Mouse (Mus musculus) left cerebral cortex, adult 2 months (tissue): Measurements from ENCODE around the gene Flt3. TPM values are rescaled to one million over a fixed set of nuclear protein-coding genes. Genes with fewer than 3 reads are reported as not detected.
A peak's percentile ranks its signal among the peaks of the same experiment; 100 is the strongest.

ENCODE experiments used
- DNase-seq, 2 experiments: peaks; one replicate each; pipeline ENCODE4 v3.0.0; 2021 to 2022; ENCODE audit warnings: low spot score in 2 of 2, mixed read lengths in 1 of 2; ENCODE audit errors: extremely low spot score in 1 of 2
- H3K27ac ChIP-seq: fragments of 200-600 bp; 2 replicates; pipeline ENCODE4 v1.8.1; 2022
- H3K4me3 ChIP-seq: fragments of 200-600 bp; 2 replicates; pipeline ENCODE4 v1.8.1; 2022
- CTCF ChIP-seq: fragments of 200-600 bp; IDR thresholded peaks from 2 replicates; pipeline ENCODE4 v1.8.1; 2022; ENCODE audit warnings: antibody characterized with exemption, mild to moderate bottlenecking, moderate library complexity
- intact Hi-C: fragments of 180-260 bp; cut with DNase I; formaldehyde crosslinking; loops from one replicate; pipeline ENCODE4 v1.15.1; 2025
- total RNA-seq, 2 experiments: library from RNA; stranded (reverse); gene quantifications; 2 replicates each; pipeline ENCODE4 v1.2.3; 2021

Gene Flt3
- total RNA-seq, 2 experiments from 2014 or later: 7.2 to 8.0 TPM

DNA sequence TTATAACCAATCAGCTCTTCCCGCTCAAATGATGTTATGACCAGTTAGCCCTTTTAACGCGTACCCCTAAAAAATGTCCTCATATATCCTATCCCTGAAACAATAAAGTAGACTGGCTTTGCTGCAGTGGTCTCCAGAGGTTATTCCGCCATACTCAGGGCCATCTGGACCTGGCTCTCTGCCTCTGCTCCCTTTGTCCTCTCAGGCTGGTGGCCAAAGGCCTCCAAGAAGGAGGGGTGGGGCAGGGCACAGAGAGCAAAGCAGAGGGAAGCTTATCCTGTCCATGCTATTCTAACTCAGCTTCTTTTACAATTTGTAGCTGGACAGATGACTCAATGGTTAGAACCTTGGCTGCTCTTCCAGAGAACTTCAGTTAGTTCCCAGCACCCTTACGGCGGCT is 32.1 kb downstream of the Flt3 start:
- H3K4me3 ChIP-seq: no peak overlapping the region
- intact Hi-C loops: no loop called here
- DNase-seq: no peak
- TF ChIP-seq CTCF: no peak
- H3K27ac ChIP-seq: no peak overlapping the region

DNA sequence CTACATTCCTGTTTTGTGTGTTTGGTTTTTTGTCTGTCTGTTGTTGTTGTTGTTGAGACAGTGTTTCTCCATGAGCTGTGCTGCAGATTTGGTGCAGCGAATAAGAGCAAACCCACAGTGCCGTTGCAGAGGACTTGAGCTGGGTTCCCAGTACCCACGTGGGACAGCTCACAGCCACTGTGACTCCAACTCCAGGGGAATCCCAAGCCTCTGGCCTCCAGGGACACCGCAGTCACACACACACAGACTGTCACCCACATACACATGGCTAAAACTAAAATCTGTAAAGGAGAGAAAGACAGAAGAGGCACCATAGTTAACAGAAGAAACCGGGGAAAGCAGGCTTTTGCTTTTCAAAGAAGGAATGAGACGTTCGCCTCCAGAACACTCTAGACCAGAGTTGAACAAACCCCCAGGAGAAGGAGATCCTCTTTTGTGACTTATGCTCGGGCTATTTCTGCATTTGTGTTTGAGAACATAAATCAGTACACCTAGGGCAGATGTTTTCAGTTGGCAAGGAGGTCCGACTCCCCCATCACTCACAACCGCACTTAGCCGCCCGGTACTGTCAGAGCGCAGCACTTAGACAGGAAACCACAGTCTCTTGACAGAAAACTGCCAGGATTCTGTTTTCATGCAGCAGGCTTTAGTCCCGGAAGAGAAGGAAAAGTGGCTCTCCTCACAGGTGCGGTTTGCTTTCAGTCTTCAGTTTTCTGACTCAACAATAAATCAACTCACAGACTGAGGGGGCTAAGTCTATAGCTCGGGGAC is 34.1 kb downstream of the Flt3 start:
- intact Hi-C loops: no loop called here
- no peak overlapping the region for H3K27ac ChIP-seq

DNA sequence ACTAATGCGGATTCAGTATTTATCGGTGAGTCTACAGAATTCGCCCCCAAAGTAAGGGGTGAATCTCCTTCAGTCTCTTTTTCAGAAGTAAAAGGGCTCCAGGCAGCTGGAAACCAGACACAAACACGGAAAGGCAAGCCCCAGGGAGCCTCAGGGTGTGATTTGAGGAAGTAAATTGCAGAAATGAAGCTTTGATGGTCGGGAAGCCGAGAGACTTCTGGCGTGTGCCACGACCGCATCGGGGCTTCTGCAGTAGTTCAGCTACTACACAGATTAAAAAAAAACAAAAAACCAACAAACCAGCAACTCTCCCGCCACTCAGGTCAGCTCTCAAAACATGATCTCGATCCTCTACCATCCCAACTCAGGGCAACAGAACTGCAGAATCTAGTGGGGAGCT is 37.2 kb downstream of the Flt3 start:
- TF ChIP-seq CTCF: no peak
- no peak for DNase-seq

More for the DNA sequence above, 34.1 kb downstream of the Flt3 start:
- no peak for TF ChIP-seq CTCF
- no peak for DNase-seq
- no peak overlapping the region for H3K4me3 ChIP-seq

DNA sequence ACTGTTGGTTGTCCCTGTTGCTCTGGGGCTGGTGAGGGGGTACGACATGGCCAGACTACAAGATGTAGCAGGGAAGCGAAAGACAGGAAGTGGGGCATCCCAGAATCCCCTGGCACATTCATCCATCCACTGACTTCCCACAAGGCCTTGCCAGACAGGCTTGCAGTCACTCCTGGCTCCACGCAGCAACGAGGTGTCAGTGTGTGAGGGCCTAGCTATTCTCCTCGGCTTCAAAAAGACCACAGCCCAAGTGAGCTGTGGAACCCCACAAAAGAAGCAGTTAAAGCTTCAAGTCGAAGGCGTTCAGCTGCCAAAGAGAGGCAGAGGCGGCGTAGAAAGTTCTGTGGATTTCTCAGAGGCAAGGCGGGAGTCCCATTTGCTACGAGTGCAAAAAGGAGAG is 41.8 kb downstream of the Flt3 start:
- H3K27ac ChIP-seq: no peak overlapping the region
- no peak overlapping the region for H3K4me3 ChIP-seq
- DNase-seq: no peak
- intact Hi-C loops: no loop called here
- TF ChIP-seq CTCF: no peak

More for the DNA sequence above, 37.2 kb downstream of the Flt3 start:
- Histone ChIP-seq H3K4me3 (no peak overlapping the region), H3K27ac (no peak overlapping the region)
- intact Hi-C loops: no loop called here

DNA sequence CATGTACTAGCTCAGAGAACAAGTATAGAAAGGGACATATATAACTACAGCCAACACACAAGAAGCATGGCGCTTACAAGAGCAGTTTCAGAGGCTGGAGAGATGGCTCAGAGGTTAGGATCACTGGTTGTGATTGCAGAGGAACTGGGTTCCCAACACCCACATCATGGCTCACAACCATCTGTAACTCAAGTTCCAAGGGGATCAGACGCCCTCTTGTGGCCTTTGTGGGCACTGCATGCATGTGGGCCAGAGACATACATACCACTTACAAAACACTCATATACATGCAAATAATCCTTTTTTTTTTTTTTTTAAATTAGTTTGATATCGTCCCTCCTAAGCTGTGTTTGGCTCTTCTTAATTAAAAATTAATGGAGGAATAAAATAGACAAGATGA is 42.8 kb downstream of the Flt3 start:
- no peak for DNase-seq
- intact Hi-C loops: no loop called here
- TF ChIP-seq CTCF: peak; percentile 54
- no peak overlapping the region for H3K27ac ChIP-seq
- no peak overlapping the region for H3K4me3 ChIP-seq

DNA sequence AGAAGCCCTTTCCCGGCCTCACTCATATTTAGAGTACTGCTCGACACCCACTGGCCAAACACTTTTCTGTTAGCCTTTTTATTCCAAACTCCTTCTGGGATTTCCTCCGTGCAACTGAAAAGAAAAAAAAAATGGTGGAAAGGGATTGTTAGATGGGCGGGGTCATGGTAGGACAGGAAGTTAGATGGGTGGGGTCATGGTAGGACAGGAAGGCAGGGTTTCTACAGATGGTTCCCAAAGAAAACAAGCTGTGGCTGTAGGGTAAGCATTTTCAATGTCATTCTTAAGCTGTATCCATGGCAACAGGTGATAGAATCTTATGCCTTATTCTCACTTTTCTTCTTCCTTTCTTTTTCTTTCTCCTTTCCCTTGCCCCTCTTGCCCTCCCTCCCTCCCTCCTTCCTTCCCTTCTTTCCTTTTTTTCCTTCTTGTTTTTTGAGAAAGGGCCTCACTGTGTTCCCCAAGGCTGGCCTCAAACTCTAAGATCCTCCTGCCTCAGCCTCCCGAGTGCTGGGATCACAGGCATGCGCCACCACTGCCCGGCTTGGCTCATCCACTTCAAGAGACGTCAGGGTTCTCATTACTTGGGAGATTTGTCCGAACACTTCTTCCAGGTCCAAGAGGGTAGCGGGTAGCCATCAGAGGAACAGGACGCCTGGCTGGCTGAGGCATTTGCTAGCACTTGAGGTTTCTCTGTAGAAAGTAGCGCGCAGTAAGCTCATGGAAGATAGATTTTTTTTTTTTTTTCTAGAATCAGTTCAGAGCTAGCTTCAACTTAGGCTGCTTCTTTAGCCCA is 43.8 kb downstream of the Flt3 start:
- TF ChIP-seq CTCF: no peak
- Histone ChIP-seq H3K27ac (no peak overlapping the region), H3K4me3 (no peak overlapping the region)
- intact Hi-C loops: no loop called here
- DNase-seq: no peak

DNA sequence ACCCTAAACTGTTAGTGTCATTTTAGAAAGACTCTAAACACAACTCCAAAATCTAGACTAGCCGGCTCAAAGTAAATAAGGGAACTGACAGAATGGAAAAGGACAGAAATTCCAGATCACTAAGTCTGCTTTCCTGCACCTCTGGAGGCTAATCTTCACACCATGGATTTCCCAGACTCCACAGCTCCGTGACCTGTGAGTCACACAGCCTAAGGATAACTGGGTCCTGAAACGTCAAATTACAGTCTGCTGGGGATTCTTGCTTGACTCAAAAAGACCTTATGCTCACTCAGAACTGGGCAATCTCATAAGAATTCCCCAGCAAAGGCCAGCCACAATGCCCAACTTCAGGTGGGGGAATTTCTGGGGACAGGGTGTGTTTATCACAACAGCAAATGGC is 44.5 kb downstream of the Flt3 start:
- intact Hi-C loops: no loop called here
- no peak overlapping the region for H3K27ac ChIP-seq
- no peak for TF ChIP-seq CTCF
- no peak for DNase-seq
- no peak overlapping the region for H3K4me3 ChIP-seq

DNA sequence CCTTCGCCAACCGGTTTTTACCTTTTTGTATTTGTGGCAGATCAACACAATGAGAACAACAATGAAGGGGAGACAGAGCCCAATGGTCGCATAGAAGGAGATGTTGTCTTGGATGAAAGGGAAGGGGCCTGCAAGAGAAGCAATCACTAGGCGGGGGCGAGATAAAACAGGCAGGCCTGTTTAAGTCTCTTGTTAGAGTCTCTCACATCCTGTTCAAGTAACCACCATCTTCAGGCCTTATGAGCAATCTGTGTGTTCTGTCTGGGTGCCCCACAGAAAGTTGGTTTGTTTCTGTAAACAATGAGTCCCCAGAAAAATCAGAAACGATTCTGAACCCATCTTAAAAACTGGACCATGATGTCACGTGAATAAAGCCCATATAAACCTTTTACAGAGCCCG is 45.3 kb downstream of the Flt3 start:
- intact Hi-C loops: no loop called here
- no peak for TF ChIP-seq CTCF
- Histone ChIP-seq H3K4me3 (no peak overlapping the region), H3K27ac (no peak overlapping the region)
- no peak for DNase-seq

DNA sequence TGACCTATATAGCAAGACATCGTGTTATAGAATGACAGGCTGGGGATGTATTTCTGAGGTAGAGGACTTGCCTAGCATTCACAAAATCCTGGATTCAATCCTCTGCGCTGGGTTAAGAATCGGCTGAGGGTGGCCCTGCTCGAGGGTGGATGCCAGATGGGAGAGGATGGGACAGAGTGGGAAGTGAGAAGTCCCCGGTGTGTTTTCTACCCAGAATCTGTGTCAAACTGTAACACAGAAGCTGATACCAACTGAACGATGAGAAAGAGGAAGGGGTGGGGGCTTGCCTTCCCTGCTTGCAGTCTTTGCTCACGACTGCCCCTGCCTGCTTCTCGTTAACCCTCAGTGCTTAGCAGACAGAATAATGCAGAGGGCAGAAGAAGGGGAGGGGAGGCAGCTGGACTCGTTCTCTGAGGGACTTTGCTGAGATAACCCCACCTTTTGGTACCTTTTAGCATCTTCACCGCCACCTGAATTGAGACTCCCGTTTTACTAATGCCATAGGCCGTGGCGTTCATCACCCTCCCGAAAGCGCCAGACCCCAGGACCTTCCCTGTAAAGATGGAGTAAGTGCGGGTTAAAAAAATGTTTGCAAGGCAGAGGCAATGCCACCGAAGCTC is 46.0 kb downstream of the Flt3 start:
- no peak overlapping the region for H3K27ac ChIP-seq
- no peak overlapping the region for H3K4me3 ChIP-seq
- no peak; the same call in none of the 2 replicates for TF ChIP-seq CTCF
- intact Hi-C loops: no loop called here
- peak; percentile 48 to 53 for DNase-seq

DNA sequence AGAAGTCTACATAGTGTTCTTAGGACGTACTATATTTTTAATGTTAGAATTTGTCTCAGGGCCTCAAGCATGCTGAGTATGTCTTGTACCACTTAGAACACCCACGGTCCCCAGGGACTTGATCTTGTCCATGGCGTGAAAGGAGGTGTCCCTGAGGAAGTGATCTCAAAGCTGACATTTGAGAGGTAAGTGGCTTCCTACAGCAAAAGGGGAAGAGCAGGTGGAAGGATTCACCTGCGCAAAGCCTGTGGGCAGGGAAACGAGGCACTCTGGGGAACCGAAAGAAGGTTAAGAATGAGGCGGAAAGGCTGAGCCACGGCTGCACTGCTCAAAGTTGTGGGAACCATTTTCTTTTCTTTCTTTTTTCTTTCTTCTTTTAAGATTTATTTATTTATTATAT is 48.4 kb downstream of the Flt3 start:
- no peak for DNase-seq
- no peak overlapping the region for H3K4me3 ChIP-seq
- H3K27ac ChIP-seq: no peak overlapping the region
- TF ChIP-seq CTCF: no peak
- intact Hi-C loops: no loop called here

DNA sequence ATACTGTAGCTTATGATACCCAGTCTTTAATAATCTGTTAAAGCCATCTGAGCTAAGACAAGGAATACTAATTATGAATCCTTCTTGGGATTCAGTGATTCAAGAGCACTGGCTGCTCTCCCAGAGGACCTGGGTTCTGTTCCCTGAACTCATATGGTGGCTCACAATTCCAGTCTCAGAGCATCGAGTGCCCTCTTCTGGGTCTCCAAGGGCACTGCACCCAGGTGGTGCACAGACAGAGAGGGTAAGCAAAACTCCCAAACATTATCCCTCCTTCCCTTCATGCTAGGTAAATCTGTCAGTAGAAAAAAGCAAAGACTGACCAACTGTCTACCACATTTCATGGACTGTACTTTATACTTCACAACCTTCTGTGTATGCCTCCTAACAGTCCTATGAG is 54.3 kb downstream of the Flt3 start:
- DNase-seq: no peak
- Histone ChIP-seq H3K4me3 (no peak overlapping the region), H3K27ac (no peak overlapping the region)
- intact Hi-C loops: no loop called here
- no peak for TF ChIP-seq CTCF

DNA sequence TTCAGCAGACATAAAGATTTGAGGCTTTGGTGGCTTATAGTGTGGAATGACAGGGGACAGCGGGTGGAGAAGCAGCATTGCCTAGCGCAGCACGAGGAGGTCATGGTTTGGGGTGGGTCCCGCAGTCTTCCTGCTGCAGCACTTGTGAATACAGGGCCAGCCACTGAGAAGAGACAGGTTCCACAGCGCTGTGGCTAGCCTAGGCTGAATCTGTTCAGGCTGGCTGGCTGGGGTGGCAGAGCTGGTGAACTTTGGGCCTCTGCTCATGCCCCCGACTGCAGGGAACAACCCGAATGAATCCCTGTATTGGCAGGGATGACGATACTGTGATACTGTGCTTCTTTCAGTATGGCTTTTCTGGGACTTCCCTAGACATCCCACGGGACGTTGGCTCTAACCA is 56.4 kb downstream of the Flt3 start:
- no peak for TF ChIP-seq CTCF
- H3K4me3 ChIP-seq: no peak overlapping the region
- intact Hi-C loops: no loop called here
- no peak for DNase-seq
- no peak overlapping the region for H3K27ac ChIP-seq
